Mouse (Mus musculus): ENCODE measurements at regions not wholly inside any gene's neighbourhood (a gene's known extent, or its start where the extent isn't known, plus 50 kb on each side); places are given as distances from the start of the nearest gene placed in this dataset.

GRCm38 (mm10) chr9:14147088-14147487 lies 127.8 kb upstream of the Sesn3 start:
- H3K27ac ChIP-seq, result no peak overlapping the region
- no peak for ATAC-seq (replicated peaks; ENCODE audit: insufficient number of reproducible peaks, insufficient read depth, low FRiP score, low read depth)

GRCm38 (mm10) chr9:14147731-14148130 lies 127.1 kb upstream of the Sesn3 start:
- WGBS, result 25% methylated on average over 4 of the region's 4 CpGs
- no peaks in the 10 kb centered on the region for H3K27me3 ChIP-seq
- no peaks in the 10 kb centered on the region for H3K9me3 ChIP-seq (replicated peaks)
- H3K4me1 ChIP-seq (replicated peaks), result peaks cover 6% of the 10 kb centered on the region
- no peak overlapping the region for H3K9ac ChIP-seq
- no peak overlapping the region for H3K27ac ChIP-seq
- no peak overlapping the region for H3K4me3 ChIP-seq
- H3K36me3 ChIP-seq, result no peaks in the 10 kb centered on the region
- no peak overlapping the region for H3K4me2 ChIP-seq
- no peak for ATAC-seq (replicated peaks; ENCODE audit: insufficient number of reproducible peaks, insufficient read depth, low FRiP score, low read depth)

More at GRCm38 (mm10) chr9:14147088-14147487, 127.8 kb upstream of the Sesn3 start:
- H3K27me3 ChIP-seq, result no peaks in the 10 kb centered on the region
- no peak overlapping the region for H3K9ac ChIP-seq
- H3K9me3 ChIP-seq (replicated peaks), result no peaks in the 10 kb centered on the region
- no peaks in the 10 kb centered on the region for H3K36me3 ChIP-seq
- peaks cover 6% of the 10 kb centered on the region for H3K4me1 ChIP-seq (replicated peaks)
- no peak overlapping the region for H3K4me2 ChIP-seq
- H3K4me3 ChIP-seq, result no peak overlapping the region
- 71% methylated on average over 7 of the region's 7 CpGs for WGBS

GRCm38 (mm10) chr9:14150288-14150687 lies 124.6 kb upstream of the Sesn3 start:
- Histone ChIP-seq H3K4me1 (replicated peaks) (peaks cover 6% of the 10 kb centered on the region), H3K27ac (no peak overlapping the region), H3K27me3 (no peaks in the 10 kb centered on the region), H3K4me3 (no peak overlapping the region), H3K36me3 (no peaks in the 10 kb centered on the region), H3K9ac (no peak overlapping the region), H3K4me2 (no peak overlapping the region), H3K9me3 (replicated peaks) (no peaks in the 10 kb centered on the region)
- WGBS, result 76% methylated on average over 9 of the region's 9 CpGs
- ATAC-seq (replicated peaks; ENCODE audit: insufficient number of reproducible peaks, insufficient read depth, low FRiP score, low read depth), result no peak

GRCm38 (mm10) chr9:14156967-14157366 lies 117.9 kb upstream of the Sesn3 start:
- Histone ChIP-seq H3K27ac (no peak overlapping the region), H3K4me1 (replicated peaks) (peaks cover 4% of the 10 kb centered on the region; the same call in 1 of the 2 replicates), H3K9ac (no peak overlapping the region), H3K27me3 (no peaks in the 10 kb centered on the region), H3K4me3 (no peak overlapping the region), H3K36me3 (no peaks in the 10 kb centered on the region), H3K4me2 (no peak overlapping the region), H3K9me3 (replicated peaks) (no peaks in the 10 kb centered on the region)
- WGBS, result 85% methylated on average over 1 of the region's 1 CpGs
- ATAC-seq (replicated peaks; ENCODE audit: insufficient number of reproducible peaks, insufficient read depth, low FRiP score, low read depth), result no peak

- no peaks in the 10 kb centered on the region for H3K27me3 ChIP-seq
- 0 out of 2 replicates have a peak, but pooled peaks cover 2% of the 10 kb centered on the region for H3K9me3 ChIP-seq (replicated peaks)
- ATAC-seq (replicated peaks; ENCODE audit: insufficient number of reproducible peaks, insufficient read depth, low FRiP score, low read depth), result no peak
- H3K4me3 ChIP-seq, result no peak overlapping the region
- H3K9ac ChIP-seq, result no peak overlapping the region
- H3K4me2 ChIP-seq, result no peak overlapping the region
- H3K36me3 ChIP-seq, result no peaks in the 10 kb centered on the region
- no peak overlapping the region for H3K27ac ChIP-seq
- 41% methylated on average over 9 of the region's 9 CpGs for WGBS
- peaks cover 4% of the 10 kb centered on the region; the same call in 1 of the 2 replicates for H3K4me1 ChIP-seq (replicated peaks)
Observed at GRCm38 (mm10) chr9:14158096-14158837, 116.6 kb upstream of the Sesn3 start.

- Histone ChIP-seq H3K36me3 (no peaks in the 10 kb centered on the region), H3K9ac (no peak overlapping the region), H3K4me1 (replicated peaks) (peaks cover 4% of the 10 kb centered on the region; the same call in 1 of the 2 replicates), H3K4me2 (no peak overlapping the region), H3K27ac (no peak overlapping the region), H3K27me3 (no peaks in the 10 kb centered on the region), H3K9me3 (replicated peaks) (0 out of 2 replicates have a peak, but pooled peaks cover 3% of the 10 kb centered on the region), H3K4me3 (no peak overlapping the region)
- 93% methylated on average over 1 of the region's 1 CpGs for WGBS
- no peak for ATAC-seq (replicated peaks; ENCODE audit: insufficient number of reproducible peaks, insufficient read depth, low FRiP score, low read depth)
Observed at GRCm38 (mm10) chr9:14160207-14160606, 114.7 kb upstream of the Sesn3 start.

GRCm38 (mm10) chr9:14171589-14172240 lies 103.2 kb upstream of the Sesn3 start:
- Histone ChIP-seq H3K4me3 (no peak overlapping the region), H3K4me2 (no peak overlapping the region), H3K27me3 (no peaks in the 10 kb centered on the region), H3K4me1 (replicated peaks) (peaks cover 40% of the 10 kb centered on the region), H3K27ac (no peak overlapping the region), H3K9ac (no peak overlapping the region), H3K9me3 (replicated peaks) (no peaks in the 10 kb centered on the region), H3K36me3 (no peaks in the 10 kb centered on the region)
- WGBS, result 50% methylated on average over 2 of the region's 2 CpGs
- no peak for ATAC-seq (replicated peaks; ENCODE audit: insufficient number of reproducible peaks, insufficient read depth, low FRiP score, low read depth)

GRCm38 (mm10) chr9:14173631-14174323 lies 101.1 kb upstream of the Sesn3 start:
- H3K27me3 ChIP-seq, result no peaks in the 10 kb centered on the region
- H3K4me1 ChIP-seq (replicated peaks), result peaks cover 43% of the 10 kb centered on the region
- peak overlapping the region; percentile 45 for H3K4me2 ChIP-seq
- peak overlapping the region; percentile 91 for H3K27ac ChIP-seq
- 0 out of 2 replicates have a peak overlapping the region, but pooled peaks have one; percentile 23 for H3K9ac ChIP-seq
- H3K9me3 ChIP-seq (replicated peaks), result no peaks in the 10 kb centered on the region
- ATAC-seq (replicated peaks; ENCODE audit: insufficient number of reproducible peaks, insufficient read depth, low FRiP score, low read depth), result peak; percentile 86
- WGBS, result 18% methylated on average over 11 of the region's 11 CpGs
- H3K36me3 ChIP-seq, result no peaks in the 10 kb centered on the region
- H3K4me3 ChIP-seq, result no peak overlapping the region

- H3K4me2 ChIP-seq, result peak overlapping the region; percentile 39; the same call in 1 of the 2 replicates
- no peak overlapping the region for H3K4me3 ChIP-seq
- peak; percentile 41; the same call in 1 of the 2 replicates for ATAC-seq (replicated peaks; ENCODE audit: insufficient number of reproducible peaks, insufficient read depth, low FRiP score, low read depth)
- H3K4me1 ChIP-seq (replicated peaks), result peaks cover 43% of the 10 kb centered on the region
- no peaks in the 10 kb centered on the region for H3K9me3 ChIP-seq (replicated peaks)
- peak overlapping the region; percentile 91 for H3K27ac ChIP-seq
- H3K36me3 ChIP-seq, result no peaks in the 10 kb centered on the region
- no peak overlapping the region for H3K9ac ChIP-seq
- H3K27me3 ChIP-seq, result no peaks in the 10 kb centered on the region
- WGBS, result 67% methylated on average over 3 of the region's 3 CpGs
Observed at GRCm38 (mm10) chr9:14174324-14175040, 100.4 kb upstream of the Sesn3 start.

GRCm38 (mm10) chr9:14175041-14175881 lies 99.6 kb upstream of the Sesn3 start:
- H3K27me3 ChIP-seq, result no peaks in the 10 kb centered on the region
- no peak overlapping the region for H3K4me3 ChIP-seq
- H3K27ac ChIP-seq, result peak overlapping the region; percentile 91
- H3K4me1 ChIP-seq (replicated peaks), result peaks cover 48% of the 10 kb centered on the region
- WGBS, result 14% methylated on average over 11 of the region's 11 CpGs
- H3K9me3 ChIP-seq (replicated peaks), result no peaks in the 10 kb centered on the region
- ATAC-seq (replicated peaks; ENCODE audit: insufficient number of reproducible peaks, insufficient read depth, low FRiP score, low read depth), result 0 out of 2 replicates have a peak, but pooled peaks have one; percentile 7
- peak overlapping the region; percentile 39 for H3K4me2 ChIP-seq
- no peak overlapping the region for H3K9ac ChIP-seq
- H3K36me3 ChIP-seq, result no peaks in the 10 kb centered on the region
